ENCODE assay signal across 8 mouse cellular contexts in the genomic region with DNA sequence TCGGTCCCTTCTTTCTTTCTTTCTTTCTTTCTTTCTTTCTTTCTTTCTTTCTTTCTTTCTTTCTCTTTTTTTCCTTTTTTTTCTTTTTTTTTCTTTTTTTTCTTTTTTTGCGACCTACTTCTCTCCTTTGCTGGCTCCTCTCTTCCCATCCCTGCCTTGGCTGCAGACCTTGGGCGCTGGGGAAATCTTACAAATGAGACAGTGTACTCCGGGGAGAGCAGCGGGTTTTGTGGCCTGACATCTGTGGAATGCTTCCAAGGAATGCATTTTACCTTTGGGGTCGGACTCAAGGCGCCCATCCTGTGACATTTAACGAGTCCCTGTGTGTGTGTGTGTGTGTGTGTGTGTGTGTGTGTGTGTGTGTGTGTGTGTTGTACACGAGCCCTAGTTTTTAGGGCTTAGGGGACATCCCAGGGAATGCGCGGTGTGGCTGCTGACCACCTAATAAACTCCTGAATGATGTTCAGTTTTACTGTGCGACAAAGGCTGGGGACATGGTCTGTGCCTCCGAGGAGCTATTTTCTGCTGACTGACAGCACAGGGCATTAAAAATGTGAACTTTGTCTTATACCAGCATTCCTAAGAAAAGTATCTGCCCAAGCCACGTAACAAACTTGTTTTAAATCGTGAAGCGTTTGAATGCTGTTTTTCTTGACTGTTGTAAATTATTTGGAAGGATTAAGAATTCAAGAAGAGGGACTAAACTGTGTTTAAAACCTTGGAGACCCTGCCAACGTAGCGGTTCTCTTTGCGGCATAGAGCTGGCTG. TPM values are rescaled to one million over a fixed set of nuclear protein-coding genes. Genes with fewer than 3 reads are reported as not detected.
DNase-seq lines count a peak whose midpoint lies in the region; ATAC-seq and TF ChIP-seq lines count a peak whose summit lies in the region.

No protein-coding gene starts in this region.

- ATAC-seq in neural tube, embryonic 12.5 days (ENCODE audit: low FRiP score, low read depth): peak; percentile 29; the same call in 1 of the 2 replicates
- no peak for ATAC-seq in monocyte, adult 5-6 weeks (replicated peaks; ENCODE audit: insufficient number of reproducible peaks, low FRiP score, low TSS enrichment, poor library complexity, severe bottlenecking)

- no peaks in the 10 kb centered on the region for H3K9me3 ChIP-seq in neural tube, embryonic 12.5 days

- DNase-seq in adrenal gland, postnatal 10 days: peak; percentile 34
- DNase-seq in adrenal gland, adult 2 months: no peak
- DNase-seq in NIH3T3 (ENCODE audit: low read depth): peak; percentile 52
- peak; percentile 31 to 48 for DNase-seq in heart, adult 2 months
- peak; percentile 33 to 50 for DNase-seq in kidney, postnatal 4 days
- DNase-seq in gastrocnemius, postnatal 14 days: no peak

- no peak for TF ChIP-seq CTCF in heart, adult 2 months (IDR thresholded peaks at IDR 0.05)

- H3K79me2 ChIP-seq in heart, adult 2 months (replicated peaks; ENCODE audit: control insufficient read depth, insufficient read depth, low read length): no peaks in the 10 kb centered on the region

- peak overlapping the region; percentile 44 for H3K4me3 ChIP-seq in heart, adult 2 months
- H3K4me3 ChIP-seq in neural tube, embryonic 12.5 days: peak overlapping the region; percentile 44

- H3K36me3 ChIP-seq in heart, adult 2 months (ENCODE audit: control insufficient read depth, insufficient read depth, low read length): peaks cover 19% of the 10 kb centered on the region
- no peaks in the 10 kb centered on the region for H3K36me3 ChIP-seq in neural tube, embryonic 12.5 days

- peak overlapping the region; percentile 83 for H3K27ac ChIP-seq in heart, adult 2 months
- no peak overlapping the region for H3K27ac ChIP-seq in neural tube, embryonic 12.5 days

- no peak for TF ChIP-seq POLR2A in heart, adult 2 months (IDR thresholded peaks at IDR 0.05; ENCODE audit: insufficient read depth, low read depth, low read length)

- intact Hi-C loops in heart, adult 2 months (cut with DNase I): loop anchor here (1.0 to 5.0 kb wide), 4 partner anchors 50 to 149 kb away; no protein-coding TSS in a partner anchor
- intact Hi-C loops in gastrocnemius, postnatal 14 days (cut with DNase I; ENCODE audit: low total_unique reads): no loop called here

- 14% methylated on average over 19 of the region's 19 CpGs for WGBS in heart, adult 2 months
- 11% methylated on average over 19 of the region's 19 CpGs for WGBS in neural tube, embryonic 12.5 days

- H3K4me1 ChIP-seq in heart, adult 2 months (ENCODE audit: control insufficient read depth, insufficient read depth, low read length): peaks cover 13% of the 10 kb centered on the region
- H3K4me1 ChIP-seq in neural tube, embryonic 12.5 days: peaks cover 4% of the 10 kb centered on the region

- TF ChIP-seq EP300 in heart, adult 2 months (IDR thresholded peaks at IDR 0.05; ENCODE audit: insufficient read depth, low read depth, low read length): no peak

- no peaks in the 10 kb centered on the region for H3K27me3 ChIP-seq in heart, adult 2 months (ENCODE audit: control insufficient read depth, insufficient read depth, low read length)
- H3K27me3 ChIP-seq in neural tube, embryonic 12.5 days (replicated peaks): no peaks in the 10 kb centered on the region

- H3K4me2 ChIP-seq in neural tube, embryonic 12.5 days (replicated peaks): peak overlapping the region; percentile 81

- H3K9ac ChIP-seq in heart, adult 2 months (ENCODE audit: low read depth, low read length): peak overlapping the region; percentile 63
- peak overlapping the region; percentile 51; the same call in 1 of the 2 replicates for H3K9ac ChIP-seq in neural tube, embryonic 12.5 days

RNA-seq across cellular contexts. Expression of gene C9, which starts 58.0 kb away (rescaled TPM):
- 1 to 10 TPM; 2.5 to 3.0 TPM for total RNA-seq in adrenal gland, postnatal 10 days (2021)
- total RNA-seq in adrenal gland, adult 2 months (2021): 1 to 10 TPM in 1 of 2 experiments, not detected in 1; 1.6 TPM
- polyA plus RNA-seq in adrenal gland, adult 2 months (2012; rRNA removed): not detected in 2 replicates
- not detected for total RNA-seq in heart, adult 2 months (2021)
- not detected in 2 replicates for polyA plus RNA-seq in heart, adult 2 months (2012; rRNA removed)
- not detected in 2 replicates for polyA plus RNA-seq in neural tube, embryonic 12.5 days (2016; fragmentation: Nextera tagmentation; extraction: Ambion mirVana)
- total RNA-seq in gastrocnemius, postnatal 14 days (2021): not detected
- not detected in 3 replicates for total RNA-seq in monocyte, adult 5-6 weeks (2017)

Comparison
In these comparisons a context has a peak if more than half of its experiments do, and no peak if none do; other contexts are left out.
1. DNase-seq: peak in adrenal gland, postnatal 10 days (single experiment), NIH3T3 (single experiment), heart, adult 2 months (2 of 2) and kidney, postnatal 4 days (2 of 2); none in adrenal gland, adult 2 months (single experiment) and gastrocnemius, postnatal 14 days (single experiment).